Mouse (Mus musculus) leukemia stem cell, adult 10-12 weeks (primary cell): ENCODE measurements around the gene Neurl1b. TPM values are rescaled to one million over a fixed set of nuclear protein-coding genes. Genes with fewer than 3 reads are reported as not detected.

ENCODE experiments used
- polyA plus RNA-seq: library from polyadenylated mRNA; stranded (reverse); fragments of >175 nt; gene quantifications from 2 replicates; pipeline ENCODE4 v1.2.3, GENCODE M21; 2012; ENCODE audit warnings: low replicate concordance

Gene Neurl1b
- polyA plus RNA-seq: 0.95 and 1.6 TPM in 2 replicates

GRCm38 (mm10) chr17:26414523-26415354, at the start of gene Neurl1b:
Neurl1b (plus strand) TSS chr17:26414829.

Other genes with a start within 250 kb of the Neurl1b start
- gene Pdia2, start 215.7 kb upstream of the Neurl1b start, polyA plus RNA-seq: 7.8 and 8.9 TPM in 2 replicates
- 1.3 and 3.5 TPM in 2 replicates for gene Rgs11, start 211.9 kb upstream of the Neurl1b start, polyA plus RNA-seq
- 1.5 and 4.5 TPM in 2 replicates for gene Arhgdig, start 207.0 kb upstream of the Neurl1b start, polyA plus RNA-seq
- 1.2 and 6.5 TPM in 2 replicates for gene Fam234a, start 170.6 kb upstream of the Neurl1b start, polyA plus RNA-seq
- 41.6 and 47.4 TPM in 2 replicates for gene Luc7l, start 161.9 kb upstream of the Neurl1b start, polyA plus RNA-seq
- 4.4 and 11.1 TPM in 2 replicates for gene Ergic1, start 146.7 kb downstream of the Neurl1b start, polyA plus RNA-seq
- 22.5 and 24.3 TPM in 2 replicates for gene Dusp1, start 147.3 kb downstream of the Neurl1b start, polyA plus RNA-seq
- 10.9 and 25.6 TPM in 2 replicates for gene Atp6v0e, start 248.4 kb downstream of the Neurl1b start, polyA plus RNA-seq